Mouse (Mus musculus) ES-E14 (cell line): ENCODE data around the gene Rora. TPM values are rescaled to one million over a fixed set of nuclear protein-coding genes. Genes with fewer than 3 reads are reported as not detected.
A peak's percentile ranks its signal among the peaks of the same experiment; 100 is the strongest.

Source experiments
- DNase-seq: peaks from one replicate; pipeline ENCODE4 v3.0.0-alpha.2; 2013; ENCODE audit warnings: low read depth, low spot score
- H3K27ac ChIP-seq: 2 replicates; pipeline ENCODE4 v1.5.1; 2012; ENCODE audit warnings: low read depth, mild to moderate bottlenecking, low read length, moderate library complexity, mixed read lengths; ENCODE audit not compliant: poor library complexity, insufficient read depth, severe bottlenecking
- H3K36me3 ChIP-seq: 2 replicates; pipeline ENCODE4 v1.6.1; 2012; ENCODE audit warnings: mild to moderate bottlenecking, low read length, moderate library complexity, mixed read lengths; ENCODE audit not compliant: control insufficient read depth, poor library complexity, insufficient read depth, severe bottlenecking
- H3K4me1 ChIP-seq, 2 experiments: fragments of 150-350 bp in 1 of 2; sonication (generic) in 1 of 2; 2 replicates each; pipeline ENCODE4 v1.6.1; 2012; ENCODE audit warnings: low read length in 2 of 2, mild to moderate bottlenecking in 1 of 2, mixed read lengths in 1 of 2; ENCODE audit not compliant: control insufficient read depth in 2 of 2, insufficient read depth in 2 of 2, poor library complexity in 1 of 2
- H3K4me3 ChIP-seq, 2 experiments: fragments of 150-350 bp in 1 of 2; sonication (generic) in 1 of 2; 2 replicates each; pipeline ENCODE4 v1.5.1; 2012; ENCODE audit warnings: low read length in 2 of 2, low read depth in 1 of 2, mild to moderate bottlenecking in 1 of 2, mixed read lengths in 1 of 2; ENCODE audit not compliant: insufficient read depth in 1 of 2, poor library complexity in 1 of 2, severe bottlenecking in 1 of 2
- H3K9ac ChIP-seq: 2 replicates; pipeline ENCODE4 v1.6.1; 2012; ENCODE audit warnings: low read depth, mild to moderate bottlenecking, low read length, mixed read lengths; ENCODE audit not compliant: poor library complexity, insufficient read depth, severe bottlenecking
- H3K9me3 ChIP-seq: fragments of 150-350 bp; sonication (generic); 2 replicates; pipeline ENCODE4 v1.6.1; 2012; ENCODE audit warnings: low read depth, mild to moderate bottlenecking, low read length; ENCODE audit not compliant: control insufficient read depth, insufficient read depth
- CHD2 ChIP-seq: IDR thresholded peaks from 2 replicates; pipeline ENCODE4 v1.6.1; 2014; ENCODE audit warnings: mild to moderate bottlenecking, low read depth, low read length, inconsistent platforms
- HCFC1 ChIP-seq: IDR thresholded peaks from 2 replicates; pipeline ENCODE4 v1.6.1; 2012; ENCODE audit warnings: low read length, inconsistent platforms, borderline replicate concordance; ENCODE audit not compliant: insufficient read depth
- MAFK ChIP-seq: IDR thresholded peaks from 2 replicates; pipeline ENCODE4 v1.6.1; 2014; ENCODE audit warnings: mild to moderate bottlenecking, low read depth, low read length, inconsistent platforms; ENCODE audit not compliant: insufficient read depth
- ZC3H11A ChIP-seq: IDR thresholded peaks from 2 replicates; pipeline ENCODE4 v1.6.1; 2012; ENCODE audit warnings: low read depth, mild to moderate bottlenecking, inconsistent platforms, low read length, borderline replicate concordance
- ZNF384 ChIP-seq: IDR thresholded peaks from 2 replicates; pipeline ENCODE4 v1.6.1; 2012; ENCODE audit warnings: low read depth, low read length, inconsistent platforms
- in situ Hi-C, 2 experiments: fragments of 600-800 bp; cut with MboI; formaldehyde crosslinking; loops; one replicate each; pipeline ENCODE4 v1.15.1; 2025; ENCODE audit warnings: low sequenced_read_pairs in 2 of 2, inconsistent platforms in 1 of 2; ENCODE audit not compliant: unreplicated experiment in 2 of 2
- total RNA-seq: library from RNA; depleted of rRNA; stranded (reverse); fragments of 300-350 nt; gene quantifications from 2 replicates; pipeline ENCODE4 v1.2.3, GENCODE M21; 2012

The Rora gene
- total RNA-seq, 1 experiment: 2.1 TPM

DNA sequence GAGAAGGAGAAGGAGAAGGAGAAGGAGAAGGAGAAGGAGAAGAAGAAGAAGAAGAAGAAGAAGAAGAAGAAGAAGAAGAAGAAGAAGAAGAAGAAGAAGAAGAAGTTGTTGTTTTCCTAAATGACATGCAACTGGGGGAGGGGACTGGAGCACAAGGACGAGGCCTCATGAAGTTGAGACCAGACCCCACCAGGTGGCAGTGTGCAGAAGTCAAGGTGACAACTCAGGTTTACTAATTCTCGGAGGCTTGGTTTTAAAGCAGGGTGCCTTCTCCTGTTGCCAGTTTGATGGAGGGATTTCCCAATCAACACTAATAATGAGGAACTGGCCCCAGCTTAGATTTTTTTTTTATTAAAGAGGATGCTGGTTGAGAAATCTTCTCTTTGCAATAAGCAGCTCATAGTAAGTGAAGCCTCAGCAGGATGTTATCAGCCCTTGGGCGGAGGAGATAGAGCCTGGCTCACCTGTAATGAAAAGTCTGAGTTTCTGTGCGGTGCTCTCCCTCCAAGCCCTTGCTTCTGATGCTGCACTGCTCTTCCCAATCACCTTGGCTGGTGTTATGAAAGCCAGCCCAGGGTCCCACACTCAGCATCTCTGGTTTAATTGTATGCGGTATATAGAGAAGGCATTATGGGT lies 303.5 kb downstream of the Rora start:
- no peak overlapping the region for H3K27ac ChIP-seq
- no peak overlapping the region for H3K9ac ChIP-seq
- no peaks in the 10 kb centered on the region for H3K9me3 ChIP-seq
- DNase-seq: peak; percentile 38
- peaks cover 0 to 2% of the 10 kb centered on the region in 2 experiments; a peak in 1 of 4 replicates for H3K4me1 ChIP-seq
- H3K4me3 ChIP-seq: no peak overlapping the region
- H3K36me3 ChIP-seq: no peaks in the 10 kb centered on the region
- TF ChIP-seq HCFC1: no peak
- in situ Hi-C loops: no loop called here

- H3K4me3 ChIP-seq: no peak overlapping the region
- no peaks in the 10 kb centered on the region for H3K36me3 ChIP-seq
- H3K4me1 ChIP-seq: peaks cover 0 to 2% of the 10 kb centered on the region in 2 experiments; a peak in 1 of 4 replicates
- no peak overlapping the region for H3K9ac ChIP-seq
- no peaks in the 10 kb centered on the region for H3K9me3 ChIP-seq
- no peak overlapping the region for H3K27ac ChIP-seq
- no peak for DNase-seq
- in situ Hi-C loops: no loop called here
- TF ChIP-seq HCFC1 (no peak), MAFK (peak; percentile 79)
Observed at GRCm38 (mm10) chr9:68957793-68958192, 304.2 kb downstream of the Rora start.

- peaks cover 0 to 2% of the 10 kb centered on the region in 2 experiments; a peak in 1 of 4 replicates for H3K4me1 ChIP-seq
- H3K9me3 ChIP-seq: no peaks in the 10 kb centered on the region
- DNase-seq: no peak
- in situ Hi-C loops: no loop called here
- no peak overlapping the region for H3K9ac ChIP-seq
- H3K4me3 ChIP-seq: no peak overlapping the region
- H3K36me3 ChIP-seq: no peaks in the 10 kb centered on the region
- no peak for TF ChIP-seq ZC3H11A
- no peak for TF ChIP-seq ZNF384
- TF ChIP-seq CHD2: no peak
- no peak for TF ChIP-seq MAFK
- no peak for TF ChIP-seq HCFC1
- H3K27ac ChIP-seq: no peak overlapping the region
Observed at GRCm38 (mm10) chr9:68958919-68959318, 305.3 kb downstream of the Rora start.

- no peaks in the 10 kb centered on the region for H3K4me1 ChIP-seq
- H3K4me3 ChIP-seq: no peak overlapping the region
- no peak overlapping the region for H3K27ac ChIP-seq
- H3K9ac ChIP-seq: no peak overlapping the region
- DNase-seq: no peak
- TF ChIP-seq ZNF384 (no peak), ZC3H11A (no peak), HCFC1 (no peak), CHD2 (no peak), MAFK (no peak)
- no peaks in the 10 kb centered on the region for H3K36me3 ChIP-seq
- in situ Hi-C loops: no loop called here
- no peaks in the 10 kb centered on the region for H3K9me3 ChIP-seq
Observed at GRCm38 (mm10) chr9:68963898-68964297, 310.3 kb downstream of the Rora start.

DNA sequence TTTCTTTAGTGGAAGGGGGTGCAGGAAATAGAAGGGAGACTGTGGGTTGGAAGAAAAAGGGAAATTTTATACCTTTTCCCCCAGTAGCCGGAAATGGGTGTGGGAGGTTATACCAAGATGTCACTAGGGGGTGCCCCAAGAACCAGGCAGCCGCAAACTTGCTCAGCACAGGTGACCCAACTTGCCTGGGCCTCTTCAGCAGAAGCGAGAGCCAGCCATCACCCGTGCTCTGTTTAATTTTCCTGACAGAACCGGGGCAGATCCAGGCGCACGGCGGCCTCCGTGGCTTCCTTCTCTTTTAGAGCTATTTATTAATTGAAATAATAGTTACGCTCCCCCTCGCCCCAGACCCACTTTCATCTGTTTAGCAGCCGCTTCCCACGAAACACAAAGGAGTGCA lies 313.0 kb downstream of the Rora start:
- peak; percentile 9 for DNase-seq
- no peaks in the 10 kb centered on the region for H3K9me3 ChIP-seq
- 0 out of 4 replicates have a peak overlapping the region, but pooled peaks of 1 of the 2 experiments have one; percentile 4 for H3K4me3 ChIP-seq
- in situ Hi-C loops: no loop called here
- no peaks in the 10 kb centered on the region for H3K36me3 ChIP-seq
- H3K4me1 ChIP-seq: no peaks in the 10 kb centered on the region
- H3K9ac ChIP-seq: no peak overlapping the region
- no peak for TF ChIP-seq MAFK
- peak; percentile 9; the same call in 1 of the 2 replicates for TF ChIP-seq ZC3H11A
- no peak for TF ChIP-seq HCFC1
- TF ChIP-seq ZNF384: no peak
- no peak overlapping the region for H3K27ac ChIP-seq
